Mouse (Mus musculus) adrenal gland, postnatal 36 days (tissue): ENCODE data around the gene Gbgt1. TPM values are rescaled to one million over a fixed set of nuclear protein-coding genes. Genes with fewer than 3 reads are reported as not detected.
A peak's percentile ranks its signal among the peaks of the same experiment; 100 is the strongest.
"Not testable (repeated sequence)": the region's sequence is repeated elsewhere in the genome, so short reads cannot be mapped to it uniquely, and the experiment has no call there.

ENCODE experiments used
- DNase-seq, 2 experiments: peaks; one replicate each; pipeline ENCODE4 v3.0.0; 2021; ENCODE audit warnings: mixed read lengths in 1 of 2
- total RNA-seq, 2 experiments: library from RNA; stranded (reverse); gene quantifications; 2 replicates each; pipeline ENCODE4 v1.2.3; 2021

Gene Gbgt1
- total RNA-seq, 2 experiments from 2014 or later, result 3.7 to 4.3 TPM

GRCm38 (mm10) chr2:28502987-28503386, 6.3 kb downstream of the Gbgt1 start:
- no peak for DNase-seq

GRCm38 (mm10) chr2:28504676-28505075, 8.0 kb downstream of the Gbgt1 start:
- no peak for DNase-seq

- no peak for DNase-seq
Measured at GRCm38 (mm10) chr2:28505795-28506194, 9.1 kb downstream of the Gbgt1 start, which contains the start of gene Gm10134. Gene Gm10134, plus strand, starts transcription at chr2:28506095.

GRCm38 (mm10) chr2:28506291-28506690, 9.6 kb downstream of the Gbgt1 start:
- DNase-seq, result no peak

GRCm38 (mm10) chr2:28511600-28511999, 14.9 kb downstream of the Gbgt1 start:
- not testable (repeated sequence) for DNase-seq

- DNase-seq, result peak; percentile 66 to 77
Measured at GRCm38 (mm10) chr2:28512798-28513401, 16.2 kb downstream of the Gbgt1 start, which contains the start of gene Ralgds. Gene Ralgds, plus strand, starts transcription at chr2:28513125.

- DNase-seq, result peak; percentile 32 to 54
Measured at GRCm38 (mm10) chr2:28513431-28514370, 17.0 kb downstream of the Gbgt1 start.

GRCm38 (mm10) chr2:28514489-28514888, 17.8 kb downstream of the Gbgt1 start:
- DNase-seq, result peak; percentile 83 to 87

- peak; percentile 88 to 91 for DNase-seq
Measured at GRCm38 (mm10) chr2:28517206-28517909, 20.7 kb downstream of the Gbgt1 start.

GRCm38 (mm10) chr2:28518231-28518630, 21.5 kb downstream of the Gbgt1 start:
- DNase-seq, result no peak

GRCm38 (mm10) chr2:28520581-28520980, 23.9 kb downstream of the Gbgt1 start:
- DNase-seq, result no peak

- DNase-seq, result peak in 1 of 2 experiments; percentile 40
Measured at GRCm38 (mm10) chr2:28521571-28522151, 25.0 kb downstream of the Gbgt1 start.

- DNase-seq, result no peak
Measured at GRCm38 (mm10) chr2:28522166-28522565, 25.5 kb downstream of the Gbgt1 start.

GRCm38 (mm10) chr2:28523643-28524117, 27.0 kb downstream of the Gbgt1 start:
- DNase-seq, result peak; percentile 94

- peak; percentile 71 to 78 for DNase-seq
Measured at GRCm38 (mm10) chr2:28524406-28524805, 27.7 kb downstream of the Gbgt1 start.

GRCm38 (mm10) chr2:28525219-28525942, 28.7 kb downstream of the Gbgt1 start:
- peak; percentile 87 to 88 for DNase-seq

- DNase-seq, result no peak
Measured at GRCm38 (mm10) chr2:28525943-28526876, 29.5 kb downstream of the Gbgt1 start.

- no peak for DNase-seq
Measured at GRCm38 (mm10) chr2:28527436-28528353, 31.0 kb downstream of the Gbgt1 start.

GRCm38 (mm10) chr2:28528354-28528730, 31.7 kb downstream of the Gbgt1 start:
- no peak for DNase-seq
